Mouse (Mus musculus): ENCODE data around the gene Rbbp4. TPM values are rescaled to one million over a fixed set of nuclear protein-coding genes. Genes with fewer than 3 reads are reported as not detected.

Gene Rbbp4
- total RNA-seq, 2 experiments from 2014 or later: 166 to 179 TPM

DNA sequence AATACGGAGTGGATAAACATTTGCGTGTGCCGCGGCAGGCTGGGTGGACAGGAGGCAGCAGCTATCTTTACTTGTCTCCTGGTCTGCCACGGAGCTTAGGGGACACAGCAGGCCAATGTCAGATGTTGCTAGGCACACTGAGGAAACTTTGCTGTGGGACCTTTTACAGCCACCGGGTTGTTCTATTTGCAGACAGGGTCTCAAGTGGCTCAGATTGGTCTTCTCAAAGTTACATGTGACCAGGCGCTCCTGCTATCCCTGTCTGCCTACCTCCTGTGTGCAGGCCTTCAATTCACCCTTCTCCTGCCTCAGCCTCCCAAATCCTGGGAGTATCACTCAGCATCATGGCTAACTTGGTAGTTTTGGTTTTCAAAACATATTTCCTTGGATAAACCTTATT, 39.1 kb downstream of the Rbbp4 start:
- no peak for DNase-seq (ENCODE audit: low spot score in 2 of 2)

GRCm38 (mm10) chr4:129295188-129295587, 40.0 kb downstream of the Rbbp4 start:
- DNase-seq (ENCODE audit: low spot score in 2 of 2): no peak

GRCm38 (mm10) chr4:129293702-129294101, 41.5 kb downstream of the Rbbp4 start:
- DNase-seq (ENCODE audit: low spot score in 2 of 2): no peak

DNA sequence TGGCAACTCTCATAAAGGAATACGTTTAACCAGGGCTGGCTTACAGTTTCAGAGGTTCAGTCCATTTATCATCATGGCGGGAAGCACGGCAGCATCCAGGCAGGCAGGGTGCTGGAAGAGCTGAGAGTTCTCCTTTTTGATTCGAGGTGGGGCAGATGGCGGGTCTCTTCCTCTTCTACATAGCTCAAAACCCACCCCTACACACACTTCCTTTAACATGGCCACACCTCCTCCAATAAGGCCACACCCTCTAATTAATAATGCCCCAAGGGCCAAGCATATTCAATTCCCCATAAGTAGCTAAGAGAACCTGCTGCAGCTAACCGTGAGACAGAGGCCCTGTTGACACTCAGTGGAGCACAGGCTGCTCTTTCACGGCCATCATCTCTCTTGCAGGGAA, 42.3 kb downstream of the Rbbp4 start:
- no peak for DNase-seq (ENCODE audit: low spot score in 2 of 2)

DNA sequence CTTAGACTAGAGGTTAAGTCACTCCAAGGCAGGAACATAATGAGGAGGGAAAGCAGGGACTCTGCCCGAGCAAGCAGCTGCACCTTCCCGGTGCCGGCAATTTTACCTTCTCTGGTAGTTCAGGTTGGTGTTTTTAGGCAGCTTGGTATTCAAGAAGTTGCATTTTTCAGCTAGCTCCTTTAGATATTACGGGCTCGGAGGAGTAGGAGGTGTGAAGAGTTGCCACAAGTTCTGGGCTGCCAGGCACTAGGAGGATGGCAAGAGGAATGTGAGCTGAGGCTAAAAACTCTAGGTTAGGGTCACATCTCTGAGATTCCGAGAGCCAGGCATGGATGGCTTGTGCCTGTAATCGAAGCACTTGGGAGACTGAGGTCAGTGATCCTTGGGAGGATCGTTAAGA, 45.5 kb downstream of the Rbbp4 start:
- DNase-seq (ENCODE audit: low spot score in 2 of 2): no peak

GRCm38 (mm10) chr4:129288067-129288466, 47.1 kb downstream of the Rbbp4 start:
- DNase-seq (ENCODE audit: low spot score in 2 of 2): peak; percentile 36 to 65

DNA sequence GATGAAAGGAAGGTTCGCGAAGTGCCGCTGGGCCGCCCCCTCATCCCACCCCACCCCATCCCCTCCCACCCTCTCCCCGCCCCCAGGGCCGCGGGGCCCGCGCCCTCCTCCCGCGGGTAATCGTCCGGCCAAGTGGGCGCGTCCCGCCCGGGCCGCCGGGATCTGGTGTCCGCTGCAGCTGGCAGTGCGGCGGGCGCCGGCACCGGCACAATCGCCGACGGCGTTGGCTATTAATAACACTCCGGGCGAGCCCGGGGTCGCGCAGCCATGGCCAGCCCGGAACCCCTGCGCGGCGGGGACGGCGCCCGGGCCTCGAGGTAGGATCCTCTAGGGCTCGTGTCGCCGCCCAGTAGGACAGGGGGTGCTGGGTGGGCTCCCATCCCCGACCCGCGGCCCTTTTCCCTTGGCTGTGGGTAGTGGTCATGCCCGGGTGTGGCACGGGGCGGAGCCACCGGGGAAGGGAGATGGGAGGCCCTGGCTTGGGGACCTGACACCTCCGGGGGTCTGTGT, 47.6 kb downstream of the Rbbp4 start, which contains the start of gene Sync:
TSS of gene Sync (plus strand) at position 146 of the 510 bp plus-strand sequence.
- peak; percentile 63 to 74 for DNase-seq (ENCODE audit: low spot score in 2 of 2)

GRCm38 (mm10) chr4:129286683-129287471, 48.3 kb downstream of the Rbbp4 start:
- peak; percentile 32 to 66 for DNase-seq (ENCODE audit: low spot score in 2 of 2)

DNA sequence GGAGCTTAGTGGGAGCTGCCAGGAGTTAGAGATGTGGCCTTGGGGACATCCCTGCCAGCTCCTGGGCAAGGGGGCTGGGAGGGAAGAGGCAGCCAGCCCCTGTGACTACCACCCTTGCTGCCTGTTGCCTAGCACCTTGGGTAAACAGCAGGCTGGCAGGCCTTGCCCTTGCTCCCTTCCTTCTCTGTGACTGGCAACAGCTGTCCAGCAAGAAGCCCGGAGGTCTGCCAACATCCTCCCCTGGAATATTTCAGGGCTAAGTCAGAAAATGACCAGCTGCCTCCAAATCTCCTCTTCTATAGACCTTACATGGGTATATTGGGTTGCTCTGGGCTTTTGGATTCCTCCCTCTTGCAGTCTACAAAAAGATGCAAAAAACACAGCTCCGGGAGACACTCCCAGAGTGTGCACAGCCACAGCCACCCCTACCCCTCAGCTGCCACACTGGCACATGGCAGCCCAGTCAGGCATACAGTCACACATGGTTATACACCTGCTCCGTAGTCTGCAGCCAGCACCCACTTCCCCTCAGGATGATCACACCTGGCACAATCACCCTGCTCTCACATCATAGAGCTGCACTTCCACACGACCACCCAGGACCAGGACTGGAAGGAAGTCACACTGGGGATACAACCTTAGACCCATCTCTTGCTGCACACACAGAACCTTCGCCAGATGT, 49.0 kb downstream of the Rbbp4 start:
- peak; percentile 40 to 72 for DNase-seq (ENCODE audit: low spot score in 2 of 2)

- DNase-seq (ENCODE audit: low spot score in 2 of 2): no peak
Measured at GRCm38 (mm10) chr4:129284685-129285084, 50.5 kb downstream of the Rbbp4 start.

DNA sequence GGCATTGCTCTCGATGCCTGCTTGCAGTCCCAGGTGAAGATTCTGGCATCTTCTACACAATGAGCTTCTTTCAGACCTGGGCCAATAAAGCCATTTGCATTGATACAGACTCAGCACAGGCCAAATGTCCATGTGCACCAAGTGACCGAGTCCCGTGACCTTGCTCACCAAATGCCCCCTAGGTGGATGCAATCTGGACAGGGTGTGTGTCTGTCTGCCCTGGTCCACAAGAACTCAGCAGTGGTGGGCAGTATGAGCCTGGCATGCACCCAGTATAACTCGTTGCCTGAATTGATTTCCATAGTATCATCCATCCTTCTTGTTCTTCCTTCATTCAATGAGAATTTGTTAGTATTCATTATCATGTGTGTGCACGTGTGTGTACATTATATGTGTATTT, 51.9 kb downstream of the Rbbp4 start:
- no peak for DNase-seq (ENCODE audit: low spot score in 2 of 2)

- DNase-seq (ENCODE audit: low spot score in 2 of 2): no peak
Measured at GRCm38 (mm10) chr4:129282786-129283185, 52.4 kb downstream of the Rbbp4 start.

- peak; percentile 94 to 95 for DNase-seq (ENCODE audit: low spot score in 2 of 2)
Measured at GRCm38 (mm10) chr4:129276453-129276865, 58.7 kb downstream of the Rbbp4 start.

- DNase-seq (ENCODE audit: low spot score in 2 of 2): peak in 1 of 2 experiments; percentile 37
Measured at GRCm38 (mm10) chr4:129272756-129273046, 62.5 kb downstream of the Rbbp4 start.

DNA sequence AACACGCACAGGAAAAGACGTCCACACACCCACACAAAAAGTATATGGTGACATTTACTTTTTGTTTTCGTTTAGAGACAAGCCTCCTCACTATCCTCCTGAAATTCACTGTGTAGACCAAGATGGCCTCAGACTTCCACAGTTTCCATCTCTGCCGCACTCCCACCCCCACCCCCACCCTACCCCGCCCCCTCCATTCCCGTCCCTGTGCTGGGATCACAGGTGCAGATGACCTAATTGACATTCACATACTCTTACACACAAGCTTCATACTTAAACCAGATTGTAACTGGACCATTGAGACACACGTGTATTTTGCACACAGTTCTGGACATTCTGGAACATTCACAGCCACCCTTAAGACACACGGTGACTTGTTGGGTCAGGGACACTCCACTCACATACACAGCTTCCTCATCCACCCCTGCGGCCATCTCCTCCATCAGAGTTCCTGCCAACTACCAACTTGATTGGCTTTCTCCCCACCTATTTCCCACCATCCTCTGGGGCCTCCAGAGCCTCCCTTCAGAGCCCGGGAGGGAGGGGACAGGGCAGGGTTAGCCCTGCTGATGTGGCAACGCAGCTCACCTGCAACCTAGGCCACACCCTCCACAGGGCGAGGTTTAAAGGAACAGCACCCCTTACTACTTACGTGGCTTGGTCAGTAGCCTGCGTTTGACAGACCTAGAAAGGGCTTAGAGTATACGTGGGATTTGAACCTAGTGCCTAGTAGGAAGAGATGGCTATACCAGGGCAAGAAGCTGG, 63.0 kb downstream of the Rbbp4 start:
- DNase-seq (ENCODE audit: low spot score in 2 of 2): no peak

DNA sequence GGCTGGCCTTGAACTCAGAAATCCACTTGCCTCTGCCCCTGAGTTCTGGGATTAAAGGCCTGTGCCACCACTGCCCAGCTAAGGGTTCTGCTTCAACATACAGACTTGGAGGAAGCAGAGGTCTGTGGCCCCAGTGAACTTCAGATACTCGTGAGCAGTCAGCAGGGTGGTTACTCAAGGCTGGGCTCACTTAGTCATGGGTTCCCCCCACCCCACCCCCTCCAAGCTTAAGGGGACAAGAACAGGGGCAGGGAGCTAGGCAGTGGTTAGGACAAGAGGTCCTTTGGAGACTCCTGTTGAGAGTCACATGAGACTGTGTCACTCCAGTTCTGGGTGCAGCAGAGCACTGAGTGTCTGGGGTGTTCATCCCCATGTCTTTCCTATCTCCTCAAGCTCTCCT, 66.5 kb downstream of the Rbbp4 start:
- DNase-seq (ENCODE audit: low spot score in 2 of 2): no peak

DNA sequence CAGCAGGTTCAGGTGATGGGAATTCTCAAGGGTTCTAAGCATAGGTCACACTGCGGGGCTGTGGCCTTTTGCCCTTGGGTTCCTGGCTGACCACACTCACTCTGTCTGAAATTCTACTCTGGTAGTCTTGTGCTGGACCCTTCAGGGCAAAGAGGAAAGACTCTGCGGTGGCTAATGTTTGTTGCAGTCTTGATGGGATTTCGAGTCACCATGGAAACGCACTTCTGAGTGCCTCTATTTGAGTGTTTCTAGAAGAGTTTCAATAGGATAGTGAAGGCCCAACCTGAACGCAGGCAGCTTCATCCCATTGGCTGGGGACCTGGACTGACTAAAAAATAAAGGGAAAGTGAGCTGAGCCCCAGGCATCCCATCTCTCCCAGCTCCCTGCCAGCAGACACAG, 68.3 kb downstream of the Rbbp4 start:
- DNase-seq (ENCODE audit: low spot score in 2 of 2): no peak

GRCm38 (mm10) chr4:129266191-129266590, 69.0 kb downstream of the Rbbp4 start:
- no peak for DNase-seq (ENCODE audit: low spot score in 2 of 2)

- DNase-seq (ENCODE audit: low spot score in 2 of 2): peak in 1 of 2 experiments; percentile 24
Measured at GRCm38 (mm10) chr4:129263225-129264021, 71.7 kb downstream of the Rbbp4 start.

DNA sequence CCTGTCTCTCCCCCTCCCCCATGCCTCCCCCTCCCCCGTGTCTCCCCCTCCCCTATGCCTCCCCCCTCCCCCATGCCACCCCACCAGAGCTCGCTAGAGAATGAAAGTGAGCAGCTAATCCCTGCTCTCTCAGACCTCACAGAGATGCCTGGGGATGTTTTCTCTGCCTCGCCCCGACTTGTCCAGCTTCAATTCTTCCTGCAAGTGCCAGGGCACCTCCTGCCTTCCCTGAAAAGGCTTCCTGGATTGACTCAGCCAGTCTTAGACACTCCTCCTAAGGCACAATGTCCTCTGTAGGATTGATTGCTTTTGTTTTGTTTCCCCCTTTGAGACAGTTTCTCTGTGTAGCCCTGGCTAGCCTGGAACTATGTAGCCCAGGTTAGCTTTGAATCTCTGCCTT, 74.0 kb downstream of the Rbbp4 start, which contains the start of gene C77080:
TSS of gene C77080 (minus strand) at position 209 of the 400 bp plus-strand sequence.
- DNase-seq (ENCODE audit: low spot score in 2 of 2): no peak

- no peak for DNase-seq (ENCODE audit: low spot score in 2 of 2)
Measured at GRCm38 (mm10) chr4:129260678-129261077, 74.5 kb downstream of the Rbbp4 start.

Measured in gastrocnemius, postnatal 4 days (tissue).